28 mouse cellular contexts compared by ENCODE assay signal in genomic region chrX:11131253-11131652, GRCm38 (mm10).
"Had no signal": no experiment of that assay in that cellular context is flagged by ENCODE, and none has a peak within 500 bp of the region (broad histone marks: within the 10 kb centered on the region; RNA-seq: fewer than 3 reads in every experiment).

No protein-coding gene starts in this region.

- H3K4me2 ChIP-seq: embryonic facial prominence, embryonic 12.5 days; embryonic facial prominence, embryonic 13.5 days; embryonic facial prominence, embryonic 15.5 days; forebrain, embryonic 12.5 days; forebrain, embryonic 13.5 days; forebrain, embryonic 15.5 days had no signal

- H3K9ac ChIP-seq: embryonic facial prominence, embryonic 12.5 days; embryonic facial prominence, embryonic 13.5 days; embryonic facial prominence, embryonic 15.5 days; forebrain, embryonic 12.5 days; forebrain, embryonic 13.5 days; forebrain, embryonic 15.5 days; forebrain, postnatal 0 days had no signal

- DNase-seq: cerebellum, adult 2 months; cerebellum, adult 8-10 months; cerebellum, adult 9-10 months; cerebellum, adult 9-11 months; cerebellum, postnatal 10 days; cerebellum, postnatal 14 days; cerebellum, postnatal 25 days; cerebellum, postnatal 36 days; embryo, embryonic 11 days; forebrain, postnatal 0 days; gastrocnemius, adult 2 months; gastrocnemius, postnatal 10 days; gastrocnemius, postnatal 14 days; gastrocnemius, postnatal 25 days; gastrocnemius, postnatal 36 days; heart, adult 11 months; heart, adult 18-20 months had no signal

- ATAC-seq: forebrain, embryonic 13.5 days; forebrain, embryonic 14.5 days; forebrain, embryonic 15.5 days; forebrain, embryonic 16.5 days; forebrain, postnatal 0 days had no signal

- H3K36me3 ChIP-seq: embryonic facial prominence, embryonic 10.5 days; embryonic facial prominence, embryonic 12.5 days; embryonic facial prominence, embryonic 13.5 days; embryonic facial prominence, embryonic 15.5 days; forebrain, embryonic 10.5 days; forebrain, embryonic 12.5 days; forebrain, embryonic 15.5 days had no signal

- H3K4me3 ChIP-seq: embryonic facial prominence, embryonic 10.5 days; embryonic facial prominence, embryonic 12.5 days; embryonic facial prominence, embryonic 13.5 days; embryonic facial prominence, embryonic 15.5 days; erythroblast, embryonic 14.5 days; forebrain, embryonic 10.5 days; forebrain, embryonic 12.5 days; forebrain, embryonic 13.5 days; forebrain, embryonic 15.5 days; gastrocnemius, adult 2 months had no signal

- H3K9me3 ChIP-seq: embryonic facial prominence, embryonic 10.5 days; embryonic facial prominence, embryonic 12.5 days; embryonic facial prominence, embryonic 13.5 days; embryonic facial prominence, embryonic 15.5 days; forebrain, embryonic 10.5 days; forebrain, embryonic 12.5 days; forebrain, embryonic 13.5 days; forebrain, embryonic 15.5 days had no signal

- H3K27ac ChIP-seq: embryonic facial prominence, embryonic 10.5 days; embryonic facial prominence, embryonic 12.5 days; embryonic facial prominence, embryonic 13.5 days; embryonic facial prominence, embryonic 15.5 days; forebrain, embryonic 10.5 days; forebrain, embryonic 12.5 days; forebrain, embryonic 13.5 days; forebrain, embryonic 15.5 days; gastrocnemius, adult 2 months had no signal

- H3K4me1 ChIP-seq: embryonic facial prominence, embryonic 10.5 days; embryonic facial prominence, embryonic 12.5 days; embryonic facial prominence, embryonic 13.5 days; embryonic facial prominence, embryonic 15.5 days; forebrain, embryonic 10.5 days; forebrain, embryonic 12.5 days; forebrain, embryonic 13.5 days; forebrain, embryonic 15.5 days had no signal

- H3K27me3 ChIP-seq: embryonic facial prominence, embryonic 12.5 days; forebrain, embryonic 13.5 days; forebrain, embryonic 15.5 days had no signal
